Mouse (Mus musculus): ENCODE data around the gene Tent5c. TPM values are rescaled to one million over a fixed set of nuclear protein-coding genes. Genes with fewer than 3 reads are reported as not detected.

Gene Tent5c
- polyA plus RNA-seq, 1 experiment: 0.67 TPM

- Histone ChIP-seq H3K4me1 (ENCODE audit: control insufficient read depth, insufficient read depth, low read length) (peaks cover 3% of the 10 kb centered on the region), H3K27ac (ENCODE audit: insufficient read depth, low read length) (no peak overlapping the region), H3K9ac (ENCODE audit: low read depth, poor library complexity, severe bottlenecking) (no peak overlapping the region), H3K9me3 (replicated peaks; ENCODE audit: control insufficient read depth, insufficient read depth, low read length, poor library complexity, severe bottlenecking) (no peaks in the 10 kb centered on the region), H3K27me3 (ENCODE audit: control insufficient read depth, insufficient read depth, low read length, poor library complexity, severe bottlenecking) (no peaks in the 10 kb centered on the region), H3K36me3 (ENCODE audit: control insufficient read depth, insufficient read depth, low read length, poor library complexity, severe bottlenecking) (no peaks in the 10 kb centered on the region), H3K4me3 (ENCODE audit: low read depth, low read length) (no peak overlapping the region)
- no peak for TF ChIP-seq POLR2A (IDR thresholded peaks at IDR 0.05; ENCODE audit: insufficient read depth, low read length)
- no peak for TF ChIP-seq EP300 (IDR thresholded peaks at IDR 0.05; ENCODE audit: insufficient read depth, low read depth, low read length)
- no peak for TF ChIP-seq CTCF (IDR thresholded peaks at IDR 0.05; ENCODE audit: low read depth, low read length)
Observed at GRCm38 (mm10) chr3:100440754-100441153, 48.4 kb downstream of the Tent5c start.

GRCm38 (mm10) chr3:100440009-100440408 is 49.1 kb downstream of the Tent5c start:
- Histone ChIP-seq H3K27ac (ENCODE audit: insufficient read depth, low read length) (no peak overlapping the region), H3K4me1 (ENCODE audit: control insufficient read depth, insufficient read depth, low read length) (peaks cover 3% of the 10 kb centered on the region), H3K4me3 (ENCODE audit: low read depth, low read length) (no peak overlapping the region), H3K36me3 (ENCODE audit: control insufficient read depth, insufficient read depth, low read length, poor library complexity, severe bottlenecking) (no peaks in the 10 kb centered on the region), H3K9ac (ENCODE audit: low read depth, poor library complexity, severe bottlenecking) (no peak overlapping the region), H3K27me3 (ENCODE audit: control insufficient read depth, insufficient read depth, low read length, poor library complexity, severe bottlenecking) (no peaks in the 10 kb centered on the region), H3K9me3 (replicated peaks; ENCODE audit: control insufficient read depth, insufficient read depth, low read length, poor library complexity, severe bottlenecking) (no peaks in the 10 kb centered on the region)
- TF ChIP-seq EP300 (IDR thresholded peaks at IDR 0.05; ENCODE audit: insufficient read depth, low read depth, low read length): no peak
- TF ChIP-seq CTCF (IDR thresholded peaks at IDR 0.05; ENCODE audit: low read depth, low read length): no peak
- TF ChIP-seq POLR2A (IDR thresholded peaks at IDR 0.05; ENCODE audit: insufficient read depth, low read length): no peak

- H3K36me3 ChIP-seq (ENCODE audit: control insufficient read depth, insufficient read depth, low read length, poor library complexity, severe bottlenecking): no peaks in the 10 kb centered on the region
- H3K27me3 ChIP-seq (ENCODE audit: control insufficient read depth, insufficient read depth, low read length, poor library complexity, severe bottlenecking): no peaks in the 10 kb centered on the region
- H3K9me3 ChIP-seq (replicated peaks; ENCODE audit: control insufficient read depth, insufficient read depth, low read length, poor library complexity, severe bottlenecking): no peaks in the 10 kb centered on the region
- H3K27ac ChIP-seq (ENCODE audit: insufficient read depth, low read length): no peak overlapping the region
- TF ChIP-seq CTCF (IDR thresholded peaks at IDR 0.05; ENCODE audit: low read depth, low read length) (no peak), POLR2A (IDR thresholded peaks at IDR 0.05; ENCODE audit: insufficient read depth, low read length) (no peak), EP300 (IDR thresholded peaks at IDR 0.05; ENCODE audit: insufficient read depth, low read depth, low read length) (no peak)
- H3K4me1 ChIP-seq (ENCODE audit: control insufficient read depth, insufficient read depth, low read length): peaks cover 3% of the 10 kb centered on the region
- no peak overlapping the region for H3K9ac ChIP-seq (ENCODE audit: low read depth, poor library complexity, severe bottlenecking)
- H3K4me3 ChIP-seq (ENCODE audit: low read depth, low read length): no peak overlapping the region
Observed at GRCm38 (mm10) chr3:100439088-100439487, 50.0 kb downstream of the Tent5c start.

GRCm38 (mm10) chr3:100438461-100439002 is 50.6 kb downstream of the Tent5c start:
- no peaks in the 10 kb centered on the region for H3K36me3 ChIP-seq (ENCODE audit: control insufficient read depth, insufficient read depth, low read length, poor library complexity, severe bottlenecking)
- no peaks in the 10 kb centered on the region for H3K9me3 ChIP-seq (replicated peaks; ENCODE audit: control insufficient read depth, insufficient read depth, low read length, poor library complexity, severe bottlenecking)
- TF ChIP-seq CTCF (IDR thresholded peaks at IDR 0.05; ENCODE audit: low read depth, low read length) (no peak), EP300 (IDR thresholded peaks at IDR 0.05; ENCODE audit: insufficient read depth, low read depth, low read length) (no peak), POLR2A (IDR thresholded peaks at IDR 0.05; ENCODE audit: insufficient read depth, low read length) (no peak)
- H3K27me3 ChIP-seq (ENCODE audit: control insufficient read depth, insufficient read depth, low read length, poor library complexity, severe bottlenecking): no peaks in the 10 kb centered on the region
- H3K9ac ChIP-seq (ENCODE audit: low read depth, poor library complexity, severe bottlenecking): no peak overlapping the region
- no peak overlapping the region for H3K27ac ChIP-seq (ENCODE audit: insufficient read depth, low read length)
- no peak overlapping the region for H3K4me3 ChIP-seq (ENCODE audit: low read depth, low read length)
- peaks cover 3% of the 10 kb centered on the region for H3K4me1 ChIP-seq (ENCODE audit: control insufficient read depth, insufficient read depth, low read length)

GRCm38 (mm10) chr3:100436756-100437155 is 52.4 kb downstream of the Tent5c start:
- Histone ChIP-seq H3K36me3 (ENCODE audit: control insufficient read depth, insufficient read depth, low read length, poor library complexity, severe bottlenecking) (no peaks in the 10 kb centered on the region), H3K9me3 (replicated peaks; ENCODE audit: control insufficient read depth, insufficient read depth, low read length, poor library complexity, severe bottlenecking) (no peaks in the 10 kb centered on the region), H3K27me3 (ENCODE audit: control insufficient read depth, insufficient read depth, low read length, poor library complexity, severe bottlenecking) (no peaks in the 10 kb centered on the region), H3K27ac (ENCODE audit: insufficient read depth, low read length) (no peak overlapping the region), H3K4me3 (ENCODE audit: low read depth, low read length) (no peak overlapping the region), H3K4me1 (ENCODE audit: control insufficient read depth, insufficient read depth, low read length) (no peaks in the 10 kb centered on the region), H3K9ac (ENCODE audit: low read depth, poor library complexity, severe bottlenecking) (no peak overlapping the region)
- TF ChIP-seq EP300 (IDR thresholded peaks at IDR 0.05; ENCODE audit: insufficient read depth, low read depth, low read length) (no peak), CTCF (IDR thresholded peaks at IDR 0.05; ENCODE audit: low read depth, low read length) (no peak), POLR2A (IDR thresholded peaks at IDR 0.05; ENCODE audit: insufficient read depth, low read length) (no peak)

- H3K9me3 ChIP-seq (replicated peaks; ENCODE audit: control insufficient read depth, insufficient read depth, low read length, poor library complexity, severe bottlenecking): no peaks in the 10 kb centered on the region
Observed at GRCm38 (mm10) chr3:100431705-100432104, 57.4 kb downstream of the Tent5c start.

More at GRCm38 (mm10) chr3:100431705-100432104, 57.4 kb downstream of the Tent5c start:
- Histone ChIP-seq H3K27ac (ENCODE audit: insufficient read depth, low read length) (no peak overlapping the region), H3K36me3 (ENCODE audit: control insufficient read depth, insufficient read depth, low read length, poor library complexity, severe bottlenecking) (no peaks in the 10 kb centered on the region), H3K4me3 (ENCODE audit: low read depth, low read length) (no peak overlapping the region), H3K9ac (ENCODE audit: low read depth, poor library complexity, severe bottlenecking) (no peak overlapping the region), H3K4me1 (ENCODE audit: control insufficient read depth, insufficient read depth, low read length) (no peaks in the 10 kb centered on the region), H3K27me3 (ENCODE audit: control insufficient read depth, insufficient read depth, low read length, poor library complexity, severe bottlenecking) (no peaks in the 10 kb centered on the region)
- TF ChIP-seq EP300 (IDR thresholded peaks at IDR 0.05; ENCODE audit: insufficient read depth, low read depth, low read length) (no peak), POLR2A (IDR thresholded peaks at IDR 0.05; ENCODE audit: insufficient read depth, low read length) (no peak), CTCF (IDR thresholded peaks at IDR 0.05; ENCODE audit: low read depth, low read length) (no peak)
